Mouse (Mus musculus) heart, postnatal 0 days (tissue): ENCODE data around the gene Cyp24a1.

Source experiments
- CTCF ChIP-seq: IDR thresholded peaks from 2 replicates; pipeline ENCODE4 v1.5.1; 2016; ENCODE audit warnings: antibody characterized with exemption, control low read depth, low read depth
- EP300 ChIP-seq: IDR thresholded peaks from 2 replicates; pipeline ENCODE4 v1.6.1; 2016; ENCODE audit warnings: antibody characterized with exemption, low read depth

GRCm38 (mm10) chr2:170476215-170476614 is 20.7 kb downstream of the Cyp24a1 start:
- peak; percentile 34; the same call in 1 of the 2 replicates for TF ChIP-seq CTCF
- no peak for TF ChIP-seq EP300
